24 mouse cellular contexts compared by ENCODE assay signal in genomic region chr13:108536951-108537350, GRCm38 (mm10).
A peak's percentile ranks its signal among the peaks of the same experiment; 100 is the strongest.
DNase-seq lines count a peak whose midpoint lies in the region; ATAC-seq and TF ChIP-seq lines count a peak whose summit lies in the region.
"Had no signal": no experiment of that assay in that cellular context is flagged by ENCODE, and none has a peak within 500 bp of the region (broad histone marks: within the 10 kb centered on the region; RNA-seq: fewer than 3 reads in every experiment).

No protein-coding gene starts in this region.

- ATAC-seq in midbrain, embryonic 11.5 days (ENCODE audit: low FRiP score) = no peak
- no peak for ATAC-seq in midbrain, embryonic 14.5 days (ENCODE audit: low FRiP score, low TSS enrichment)
- peak; percentile 51 for ATAC-seq in intestine, embryonic 16.5 days
- ATAC-seq: activated CD4-positive, CD25-positive, alpha-beta regulatory T cell, adult 4 months; CD4-positive, CD25-positive, alpha-beta regulatory T cell, adult 4 months; forebrain, embryonic 14.5 days; forebrain, embryonic 16.5 days; Patski had no signal

- no peak overlapping the region for H3K27ac ChIP-seq in midbrain, embryonic 11.5 days (ENCODE audit: low read depth, low read length)
- H3K27ac ChIP-seq in midbrain, embryonic 14.5 days (replicated peaks; ENCODE audit: low read depth, low read length) = no peak overlapping the region
- peak overlapping the region; percentile 44 for H3K27ac ChIP-seq in intestine, embryonic 16.5 days (ENCODE audit: low read length)
- H3K27ac ChIP-seq in small intestine, adult 2 months (ENCODE audit: insufficient read depth, low read depth, low read length) = peak overlapping the region; percentile 86
- H3K27ac ChIP-seq in forebrain, embryonic 10.5 days = no peak overlapping the region
- H3K27ac ChIP-seq: embryonic facial prominence, embryonic 10.5 days; embryonic facial prominence, embryonic 12.5 days; forebrain, embryonic 12.5 days had no signal

- H3K9me3 ChIP-seq in midbrain, embryonic 11.5 days (ENCODE audit: control insufficient read depth, low read length) = no peaks in the 10 kb centered on the region
- H3K9me3 ChIP-seq in midbrain, embryonic 14.5 days (ENCODE audit: control insufficient read depth, low read length) = no peaks in the 10 kb centered on the region
- H3K9me3 ChIP-seq in intestine, embryonic 16.5 days (ENCODE audit: control insufficient read depth, low read length) = no peaks in the 10 kb centered on the region
- no peaks in the 10 kb centered on the region for H3K9me3 ChIP-seq in forebrain, embryonic 10.5 days
- H3K9me3 ChIP-seq: embryonic facial prominence, embryonic 10.5 days; embryonic facial prominence, embryonic 12.5 days; forebrain, embryonic 12.5 days; G1E had no signal

- H3K27me3 ChIP-seq in midbrain, embryonic 11.5 days (ENCODE audit: control insufficient read depth, insufficient read depth, low read length) = no peaks in the 10 kb centered on the region
- H3K27me3 ChIP-seq in midbrain, embryonic 14.5 days (ENCODE audit: control insufficient read depth, insufficient read depth, low read length) = no peaks in the 10 kb centered on the region
- H3K27me3 ChIP-seq in intestine, embryonic 16.5 days (replicated peaks; ENCODE audit: control insufficient read depth, insufficient read depth, low read length) = no peaks in the 10 kb centered on the region
- H3K27me3 ChIP-seq in small intestine, adult 2 months (ENCODE audit: control insufficient read depth, insufficient read depth, low read length) = no peaks in the 10 kb centered on the region
- H3K27me3 ChIP-seq in forebrain, embryonic 10.5 days (ENCODE audit: poor library complexity, severe bottlenecking) = no peaks in the 10 kb centered on the region
- H3K27me3 ChIP-seq: CH12.LX; embryonic facial prominence, embryonic 12.5 days; forebrain, embryonic 12.5 days; Patski had no signal

- H3K4me3 ChIP-seq in midbrain, embryonic 11.5 days (ENCODE audit: low read depth, low read length) = no peak overlapping the region
- H3K4me3 ChIP-seq in midbrain, embryonic 14.5 days (replicated peaks; ENCODE audit: low read depth, low read length) = no peak overlapping the region
- no peak overlapping the region for H3K4me3 ChIP-seq in intestine, embryonic 16.5 days (ENCODE audit: low read length)
- no peak overlapping the region for H3K4me3 ChIP-seq in small intestine, adult 2 months (ENCODE audit: low read depth, low read length)
- no peak overlapping the region for H3K4me3 ChIP-seq in forebrain, embryonic 10.5 days
- H3K4me3 ChIP-seq: embryonic facial prominence, embryonic 10.5 days; embryonic facial prominence, embryonic 12.5 days; forebrain, embryonic 12.5 days had no signal

- H3K36me3 ChIP-seq in midbrain, embryonic 11.5 days (ENCODE audit: control insufficient read depth, insufficient read depth, low read length) = no peaks in the 10 kb centered on the region
- no peaks in the 10 kb centered on the region for H3K36me3 ChIP-seq in midbrain, embryonic 14.5 days (ENCODE audit: control insufficient read depth, insufficient read depth, low read length)
- no peaks in the 10 kb centered on the region for H3K36me3 ChIP-seq in intestine, embryonic 16.5 days (ENCODE audit: control insufficient read depth, insufficient read depth, low read length)
- no peaks in the 10 kb centered on the region for H3K36me3 ChIP-seq in small intestine, adult 2 months (ENCODE audit: control insufficient read depth, insufficient read depth, low read length)
- H3K36me3 ChIP-seq in forebrain, embryonic 10.5 days (replicated peaks) = no peaks in the 10 kb centered on the region
- H3K36me3 ChIP-seq: embryonic facial prominence, embryonic 10.5 days; embryonic facial prominence, embryonic 12.5 days; forebrain, embryonic 12.5 days; G1E had no signal

- no peak overlapping the region for H3K4me2 ChIP-seq in midbrain, embryonic 11.5 days
- no peak overlapping the region for H3K4me2 ChIP-seq in midbrain, embryonic 14.5 days (ENCODE audit: low read length)
- no peak overlapping the region for H3K4me2 ChIP-seq in intestine, embryonic 16.5 days (ENCODE audit: low read depth, low read length)
- H3K4me2 ChIP-seq: embryonic facial prominence, embryonic 12.5 days; forebrain, embryonic 12.5 days had no signal

- no peak for TF ChIP-seq POLR2A in small intestine, adult 2 months (IDR thresholded peaks at IDR 0.05; ENCODE audit: low read depth, low read length)

- peak; percentile 69 for DNase-seq in midbrain, embryonic 11.5 days (ENCODE audit: low spot score, missing footprints)
- DNase-seq in midbrain, embryonic 14.5 days = no peak
- DNase-seq in layer of hippocampus, postnatal 25 days (ENCODE audit: extremely low spot score in 1 of 2, low spot score in 1 of 2) = no peak
- no peak for DNase-seq in forebrain, embryonic 10.5 days (ENCODE audit: extremely low spot score, low spot score)
- DNase-seq: adrenal gland, adult 8-10 months; adrenal gland, postnatal 14 days; adrenal gland, postnatal 36 days; cerebellum, adult 11-12 months; cerebellum, adult 2 months; cerebellum, adult 9-10 months; cerebellum, postnatal 10 days; cerebellum, postnatal 25 days had no signal

- no peaks in the 10 kb centered on the region for H3K4me1 ChIP-seq in midbrain, embryonic 11.5 days (ENCODE audit: control insufficient read depth, insufficient read depth, low read length)
- no peaks in the 10 kb centered on the region for H3K4me1 ChIP-seq in midbrain, embryonic 14.5 days (ENCODE audit: control insufficient read depth, insufficient read depth, low read length)
- no peaks in the 10 kb centered on the region for H3K4me1 ChIP-seq in intestine, embryonic 16.5 days (ENCODE audit: control insufficient read depth, insufficient read depth, low read length)
- peaks cover 7% of the 10 kb centered on the region; the same call in 1 of the 2 replicates for H3K4me1 ChIP-seq in small intestine, adult 2 months (ENCODE audit: control insufficient read depth, insufficient read depth, insufficient read length, low read length)
- H3K4me1 ChIP-seq in forebrain, embryonic 10.5 days = no peaks in the 10 kb centered on the region
- H3K4me1 ChIP-seq: embryonic facial prominence, embryonic 12.5 days; forebrain, embryonic 12.5 days had no signal

- 86% methylated on average over 6 of the region's 6 CpGs for WGBS in midbrain, embryonic 11.5 days
- WGBS in midbrain, embryonic 14.5 days = 93% methylated on average over 6 of the region's 6 CpGs
- 73% methylated on average over 6 of the region's 6 CpGs for WGBS in intestine, embryonic 16.5 days
- WGBS in small intestine, adult 2 months = 39% methylated on average over 6 of the region's 6 CpGs
- 92% methylated on average over 6 of the region's 6 CpGs for WGBS in forebrain, embryonic 10.5 days

- TF ChIP-seq CTCF in small intestine, adult 2 months (IDR thresholded peaks at IDR 0.05; ENCODE audit: extremely low read depth, insufficient read length, insufficient replicate concordance, low read depth, low read length) = no peak

- no peak overlapping the region for H3K9ac ChIP-seq in midbrain, embryonic 11.5 days (ENCODE audit: low read length)
- no peak overlapping the region for H3K9ac ChIP-seq in midbrain, embryonic 14.5 days (replicated peaks; ENCODE audit: low read length)
- H3K9ac ChIP-seq in intestine, embryonic 16.5 days (ENCODE audit: low read depth, low read length) = no peak overlapping the region
- H3K9ac ChIP-seq: embryonic facial prominence, embryonic 12.5 days; forebrain, embryonic 12.5 days had no signal

Comparison
In these comparisons a context has a peak if more than half of its experiments do, and no peak if none do; other contexts are left out.
1. H3K27ac ChIP-seq: peak in intestine, embryonic 16.5 days (single experiment) and small intestine, adult 2 months (single experiment); none in midbrain, embryonic 11.5 days (single experiment), midbrain, embryonic 14.5 days (single experiment) and forebrain, embryonic 10.5 days (single experiment).